12 mouse cellular contexts compared by ENCODE assay signal in genomic region chr9:87844453-87844852, GRCm38 (mm10).
"Had no signal": no experiment of that assay in that cellular context is flagged by ENCODE, and none has a peak within 500 bp of the region (broad histone marks: within the 10 kb centered on the region; RNA-seq: fewer than 3 reads in every experiment).

No protein-coding gene starts in this region.

- H3K4me1 ChIP-seq: liver, embryonic 15.5 days; megakaryocyte, embryonic 14.5 days; midbrain, embryonic 15.5 days; neural tube, embryonic 12.5 days had no signal

- ATAC-seq: midbrain, embryonic 15.5 days had no signal

- H3K4me3 ChIP-seq: limb, embryonic 13.5 days; liver, embryonic 15.5 days; megakaryocyte, embryonic 14.5 days; midbrain, embryonic 15.5 days; neural tube, embryonic 12.5 days had no signal

- DNase-seq: layer of hippocampus, postnatal 36 days; lung, adult 2 months; retina, postnatal 1 day; thymus, postnatal 36 days had no signal

- H3K4me2 ChIP-seq: liver, embryonic 15.5 days; midbrain, embryonic 11.5 days; midbrain, embryonic 15.5 days; neural tube, embryonic 12.5 days had no signal

- H3K27me3 ChIP-seq: liver, embryonic 15.5 days; megakaryocyte, embryonic 14.5 days; midbrain, embryonic 15.5 days; neural tube, embryonic 12.5 days had no signal

- H3K9ac ChIP-seq: limb, embryonic 13.5 days; liver, embryonic 15.5 days; midbrain, embryonic 15.5 days; neural tube, embryonic 12.5 days had no signal

- H3K27ac ChIP-seq: kidney, postnatal 0 days; limb, embryonic 13.5 days; liver, embryonic 15.5 days; macrophage; midbrain, embryonic 15.5 days; neural tube, embryonic 12.5 days had no signal

- H3K36me3 ChIP-seq: limb, embryonic 13.5 days; liver, embryonic 15.5 days; midbrain, embryonic 15.5 days; neural tube, embryonic 12.5 days had no signal

- H3K9me3 ChIP-seq: limb, embryonic 13.5 days; liver, embryonic 15.5 days; midbrain, embryonic 15.5 days; neural tube, embryonic 12.5 days had no signal
